Mouse (Mus musculus): ENCODE results near the gene Klhl36. TPM values are rescaled to one million over a fixed set of nuclear protein-coding genes. Genes with fewer than 3 reads are reported as not detected.

Gene Klhl36
- total RNA-seq, 2 experiments from 2014 or later = 7.1 to 8.3 TPM

- no peak for DNase-seq
Measured at GRCm38 (mm10) chr8:119885612-119886011, 23.5 kb downstream of the Klhl36 start.

- no peak for DNase-seq
Measured at GRCm38 (mm10) chr8:119887130-119887529, 25.1 kb downstream of the Klhl36 start.

- no peak for DNase-seq
Measured at GRCm38 (mm10) chr8:119888012-119888411, 25.9 kb downstream of the Klhl36 start.

- DNase-seq = no peak
Measured at GRCm38 (mm10) chr8:119897069-119897468, 35.0 kb downstream of the Klhl36 start.

GRCm38 (mm10) chr8:119897933-119898332 is 35.9 kb downstream of the Klhl36 start:
- DNase-seq = no peak

- no peak for DNase-seq
Measured at GRCm38 (mm10) chr8:119901349-119901748, 39.3 kb downstream of the Klhl36 start.

DNA sequence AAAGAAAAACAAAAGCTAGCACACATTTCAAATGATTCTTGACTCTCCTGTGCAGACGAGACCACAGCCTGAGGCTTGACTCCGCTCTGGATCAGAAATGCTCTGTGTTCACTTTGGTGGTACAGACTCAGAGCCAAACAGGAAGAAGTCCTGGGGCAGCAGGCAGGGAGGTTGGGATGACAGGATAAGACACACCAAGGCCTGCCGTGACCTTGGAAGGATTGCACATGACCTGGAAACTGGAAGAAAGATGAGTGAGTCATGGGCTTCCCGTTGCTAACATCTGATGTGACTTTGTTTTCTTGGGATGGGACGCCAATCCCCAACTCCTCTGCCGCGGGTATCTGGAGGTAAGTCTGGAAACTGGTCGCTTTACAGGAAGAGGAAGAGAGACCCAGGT is 39.9 kb downstream of the Klhl36 start:
- DNase-seq = no peak

GRCm38 (mm10) chr8:119904323-119904911 is 42.4 kb downstream of the Klhl36 start:
- DNase-seq = no peak

GRCm38 (mm10) chr8:119909944-119910546 is 48.0 kb downstream of the Klhl36 start, which contains the start of gene Usp10:
TSS of gene Usp10 (plus strand) at chr8:119910360.
- no peak for DNase-seq

DNA sequence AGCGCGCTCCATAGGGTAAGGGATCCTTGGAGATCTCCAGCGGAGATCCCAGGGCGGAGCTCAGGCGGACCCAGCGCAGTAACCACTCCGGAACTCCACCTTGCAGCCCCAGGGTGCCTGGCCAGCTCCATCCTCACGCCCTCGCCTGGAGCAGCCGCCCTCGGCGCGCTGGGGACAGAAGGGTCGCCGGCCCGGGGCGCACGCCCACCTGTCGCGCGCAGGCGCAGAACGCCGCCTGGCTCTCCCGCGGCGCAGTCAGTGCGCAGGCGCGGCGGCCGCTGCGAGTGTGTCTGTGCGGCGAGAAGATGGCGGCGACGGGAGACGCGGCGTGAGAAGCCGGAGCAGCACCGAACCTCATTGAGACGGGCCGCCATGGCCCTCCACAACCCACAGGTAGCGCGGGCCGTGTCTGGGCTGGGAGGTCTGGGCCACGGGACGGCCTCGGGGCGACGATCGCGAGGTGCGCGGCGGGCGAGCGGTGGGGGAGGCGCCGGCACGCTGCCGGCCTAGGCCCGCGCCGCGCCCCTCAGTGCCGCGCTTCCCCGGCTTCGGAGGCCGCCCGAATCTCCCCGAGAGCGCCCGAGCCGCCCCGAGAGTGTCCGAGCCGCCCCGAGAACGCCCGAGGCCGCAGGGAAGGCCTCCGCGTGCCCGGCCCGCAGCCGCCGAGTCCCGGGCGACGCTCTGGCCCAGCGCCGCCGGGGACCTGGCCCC is 48.6 kb downstream of the Klhl36 start, which contains the start of gene Gm20388:
TSS of gene Gm20388 (plus strand) at position 295 of the 711 bp plus-strand sequence.
- DNase-seq = peak; percentile 94

DNA sequence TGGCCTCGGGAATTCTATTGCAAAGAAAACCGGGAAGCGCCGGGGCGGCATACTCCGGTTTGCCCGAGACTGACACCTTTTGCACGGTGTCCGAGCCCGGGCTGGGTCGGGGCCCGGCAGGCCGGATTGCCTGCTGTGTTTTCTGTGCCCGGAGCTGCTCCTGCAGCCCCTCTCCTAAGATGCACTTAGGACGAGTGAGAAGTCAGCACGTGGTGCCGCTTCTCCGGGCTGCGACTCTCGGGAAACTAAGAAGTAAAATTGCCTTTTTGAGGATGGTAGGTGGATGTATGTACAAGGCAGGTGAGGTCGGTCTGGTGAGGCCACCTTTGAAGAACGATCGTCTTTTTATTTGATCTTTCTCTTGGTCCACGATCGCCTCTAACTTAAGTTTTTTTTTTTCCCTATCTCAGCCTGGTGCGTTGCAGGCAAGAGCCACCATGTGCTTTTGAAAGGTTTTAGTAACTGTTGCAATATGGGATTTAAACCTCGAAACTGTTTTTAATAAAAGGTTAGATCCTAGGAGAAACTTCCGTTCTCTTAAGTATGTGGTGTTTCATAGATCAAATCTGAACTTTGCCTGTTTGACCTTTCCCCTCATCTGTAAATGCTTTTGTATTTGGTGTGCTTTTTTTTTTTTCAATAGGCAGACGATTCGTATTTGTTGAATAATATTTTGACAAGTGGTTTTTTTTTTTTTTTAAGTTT is 49.3 kb downstream of the Klhl36 start:
- DNase-seq = no peak

DNA sequence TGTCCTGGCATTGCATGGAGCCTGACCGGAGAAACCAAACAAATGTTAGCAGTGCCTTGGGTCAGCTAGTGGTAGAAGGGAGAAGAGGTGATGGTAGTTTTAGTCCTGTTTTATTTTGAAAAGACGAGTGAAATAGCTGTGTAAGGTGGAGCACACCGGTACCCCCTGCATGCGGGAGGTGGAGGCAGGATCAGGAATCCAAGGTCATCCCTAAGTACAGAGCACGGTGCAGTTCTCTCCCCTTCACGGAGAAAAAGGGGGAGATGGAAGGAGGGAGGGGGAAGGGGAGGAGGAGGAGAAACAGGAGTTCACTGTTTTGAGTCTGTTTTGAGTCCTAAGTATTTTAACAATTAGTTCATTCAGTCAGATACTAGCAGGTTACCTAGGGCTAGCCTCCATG is 50.6 kb downstream of the Klhl36 start:
- no peak for DNase-seq

- no peak for DNase-seq
Measured at GRCm38 (mm10) chr8:119913181-119913580, 51.1 kb downstream of the Klhl36 start.

DNA sequence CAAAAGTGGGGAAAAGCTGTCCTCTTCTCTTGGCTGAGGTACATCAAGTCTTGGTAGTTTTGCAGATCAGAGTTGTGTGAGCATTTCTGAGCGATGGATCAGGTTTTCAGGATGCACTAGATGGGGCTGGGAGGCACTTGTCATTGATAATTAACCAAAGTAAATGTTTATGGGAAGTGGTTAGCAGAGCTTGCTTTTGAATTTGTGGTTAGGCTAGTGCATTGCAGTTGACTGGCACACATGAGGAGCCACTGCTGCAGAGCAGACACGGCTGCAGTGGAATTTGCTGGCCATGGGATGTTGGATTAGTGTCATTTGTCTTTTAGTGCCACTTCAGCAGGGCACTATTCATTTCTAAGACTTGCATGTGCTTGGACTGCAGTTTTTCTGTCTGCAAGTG is 52.1 kb downstream of the Klhl36 start:
- no peak for DNase-seq

GRCm38 (mm10) chr8:119915298-119915697 is 53.2 kb downstream of the Klhl36 start:
- DNase-seq = no peak

GRCm38 (mm10) chr8:119916237-119916892 is 54.3 kb downstream of the Klhl36 start:
- DNase-seq = no peak

- DNase-seq = no peak
Measured at GRCm38 (mm10) chr8:119917415-119917814, 55.3 kb downstream of the Klhl36 start.

DNA sequence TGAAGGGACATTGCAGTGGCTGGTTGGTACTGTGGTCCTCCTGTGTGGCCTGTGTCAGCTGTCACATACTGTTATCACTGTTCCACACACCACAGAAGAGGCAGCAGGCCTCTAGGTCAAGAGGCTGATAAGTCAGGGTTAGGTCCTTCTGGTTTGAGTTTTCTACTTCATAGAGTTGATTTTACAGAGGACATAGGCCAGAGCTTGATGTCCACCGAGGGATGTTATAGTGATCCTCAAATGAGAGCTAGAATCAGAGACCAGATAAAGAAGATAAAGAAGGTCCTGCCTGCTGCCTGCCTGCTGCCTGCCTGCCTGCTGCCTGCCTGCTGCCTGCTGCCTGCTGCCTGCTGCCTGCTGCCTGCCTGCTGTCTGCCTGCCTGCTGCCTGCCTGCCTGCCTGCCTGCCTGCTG is 56.1 kb downstream of the Klhl36 start:
- no peak for DNase-seq

DNA sequence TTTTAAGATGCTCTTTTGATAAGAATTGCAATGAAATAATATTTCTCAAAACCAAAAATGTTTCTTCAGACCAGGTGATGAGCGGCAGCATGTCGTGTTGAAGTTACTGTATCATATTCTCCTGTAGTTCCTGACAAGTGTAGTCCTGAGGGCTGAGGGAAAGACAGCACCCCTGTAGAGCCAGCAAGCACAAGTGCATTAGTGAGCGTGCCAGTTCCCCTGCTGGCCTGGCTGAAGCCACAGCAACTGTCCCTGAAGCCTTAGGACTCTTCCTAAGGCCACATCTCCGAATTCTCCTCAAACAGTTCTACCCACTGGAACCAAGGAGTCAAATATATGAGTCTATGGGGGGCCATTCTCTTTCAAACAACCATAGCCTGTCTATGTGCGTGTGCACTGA is 61.2 kb downstream of the Klhl36 start:
- no peak for DNase-seq

GRCm38 (mm10) chr8:119925428-119925827 is 63.4 kb downstream of the Klhl36 start:
- DNase-seq = no peak

- no peak for DNase-seq
Measured at GRCm38 (mm10) chr8:119926474-119926873, 64.4 kb downstream of the Klhl36 start.

Measured in layer of hippocampus, postnatal 36 days (tissue).